Mouse (Mus musculus) gastrocnemius, postnatal 14 days (tissue): ENCODE measurements around the gene Rgs6. TPM values are rescaled to one million over a fixed set of nuclear protein-coding genes. Genes with fewer than 3 reads are reported as not detected.

Source experiments
- DNase-seq: peaks from one replicate; pipeline ENCODE4 v3.0.0; 2021; ENCODE audit warnings: mixed read lengths
- intact Hi-C: fragments of 180-260 bp; cut with DNase I; formaldehyde crosslinking; loops from one replicate; pipeline ENCODE4 v1.15.1; 2025; ENCODE audit warnings: low total_unique reads
- total RNA-seq, 2 experiments: library from RNA; stranded (reverse); gene quantifications; 2 replicates each; pipeline ENCODE4 v1.2.3; 2021

Rgs6 gene
- total RNA-seq, 2 experiments from 2014 or later = 1.6 to 2.6 TPM

- DNase-seq = no peak
- intact Hi-C loops = no loop called here
Observed at GRCm38 (mm10) chr12:83099920-83100319, 511.8 kb downstream of the Rgs6 start.

- intact Hi-C loops = no loop called here
- peak; percentile 71 for DNase-seq
Observed at GRCm38 (mm10) chr12:83100413-83100812, 512.3 kb downstream of the Rgs6 start.

DNA sequence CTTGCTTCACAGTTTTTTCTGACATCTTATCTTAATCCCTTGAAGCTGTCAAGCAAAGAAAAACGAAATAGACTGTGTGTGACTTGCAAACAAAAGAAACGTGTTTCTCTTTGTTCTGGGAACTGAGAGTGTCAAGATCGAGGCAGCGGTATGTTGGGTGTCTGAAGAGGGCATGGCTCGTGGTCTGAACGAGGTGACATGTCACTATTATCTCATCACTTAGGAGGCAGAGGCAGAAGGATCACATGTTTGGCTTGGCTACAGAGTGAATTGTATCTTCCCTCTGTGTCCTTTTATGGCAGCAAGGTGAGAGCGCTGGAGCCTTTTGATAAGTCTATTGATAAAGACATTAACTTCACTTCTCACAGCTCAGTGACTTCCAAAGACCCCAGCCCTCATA, 512.8 kb downstream of the Rgs6 start:
- intact Hi-C loops = no loop called here
- DNase-seq = no peak

DNA sequence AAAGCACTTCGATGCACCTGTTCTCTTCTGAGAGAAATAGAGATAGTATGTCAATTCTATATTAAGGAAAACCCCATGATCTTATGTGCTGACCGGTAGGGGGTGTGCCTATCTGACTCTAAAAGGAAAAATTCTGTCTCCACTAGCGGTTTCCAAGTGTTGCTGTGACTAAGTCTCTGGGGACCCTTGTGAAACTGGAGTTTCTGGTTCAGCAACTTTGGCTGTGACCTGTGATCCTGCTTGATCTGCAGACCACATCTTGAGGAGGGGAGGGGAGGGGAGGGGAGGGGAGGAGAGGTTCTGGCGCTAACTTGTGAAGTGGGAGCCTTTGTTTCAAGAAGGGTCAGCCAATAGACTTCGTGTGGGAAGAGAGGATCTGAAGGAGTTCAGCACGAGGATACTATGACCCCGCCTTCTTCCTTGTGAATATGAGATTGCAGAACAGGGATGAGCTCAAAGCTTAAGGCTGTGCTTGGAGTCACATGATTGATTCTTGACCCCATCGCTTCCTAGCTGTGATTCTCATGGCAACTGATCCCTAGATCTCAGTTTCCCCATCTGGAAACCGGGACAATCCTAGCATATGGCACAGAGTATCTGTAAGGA, 517.5 kb downstream of the Rgs6 start:
- no peak for DNase-seq
- intact Hi-C loops = no loop called here

GRCm38 (mm10) chr12:83106120-83106517, 518.0 kb downstream of the Rgs6 start:
- DNase-seq = no peak
- intact Hi-C loops = no loop called here

GRCm38 (mm10) chr12:83109486-83109885, 521.4 kb downstream of the Rgs6 start:
- intact Hi-C loops = no loop called here
- no peak for DNase-seq

GRCm38 (mm10) chr12:83109891-83110630, 522.0 kb downstream of the Rgs6 start:
- intact Hi-C loops = loop anchor here (10.0 kb wide), 1 partner anchor 195 kb away; no protein-coding TSS in a partner anchor
- no peak for DNase-seq

- intact Hi-C loops = loop anchor here (10.0 kb wide), 1 partner anchor 194 kb away; no protein-coding TSS in a partner anchor
Observed at GRCm38 (mm10) chr12:83110711-83111110, 522.6 kb downstream of the Rgs6 start.

GRCm38 (mm10) chr12:83112283-83112682, 524.2 kb downstream of the Rgs6 start:
- DNase-seq = no peak
- intact Hi-C loops = loop anchor here (10.0 kb wide), 1 partner anchor 193 kb away; no protein-coding TSS in a partner anchor

More at GRCm38 (mm10) chr12:83110711-83111110, 522.6 kb downstream of the Rgs6 start:
- DNase-seq = no peak

DNA sequence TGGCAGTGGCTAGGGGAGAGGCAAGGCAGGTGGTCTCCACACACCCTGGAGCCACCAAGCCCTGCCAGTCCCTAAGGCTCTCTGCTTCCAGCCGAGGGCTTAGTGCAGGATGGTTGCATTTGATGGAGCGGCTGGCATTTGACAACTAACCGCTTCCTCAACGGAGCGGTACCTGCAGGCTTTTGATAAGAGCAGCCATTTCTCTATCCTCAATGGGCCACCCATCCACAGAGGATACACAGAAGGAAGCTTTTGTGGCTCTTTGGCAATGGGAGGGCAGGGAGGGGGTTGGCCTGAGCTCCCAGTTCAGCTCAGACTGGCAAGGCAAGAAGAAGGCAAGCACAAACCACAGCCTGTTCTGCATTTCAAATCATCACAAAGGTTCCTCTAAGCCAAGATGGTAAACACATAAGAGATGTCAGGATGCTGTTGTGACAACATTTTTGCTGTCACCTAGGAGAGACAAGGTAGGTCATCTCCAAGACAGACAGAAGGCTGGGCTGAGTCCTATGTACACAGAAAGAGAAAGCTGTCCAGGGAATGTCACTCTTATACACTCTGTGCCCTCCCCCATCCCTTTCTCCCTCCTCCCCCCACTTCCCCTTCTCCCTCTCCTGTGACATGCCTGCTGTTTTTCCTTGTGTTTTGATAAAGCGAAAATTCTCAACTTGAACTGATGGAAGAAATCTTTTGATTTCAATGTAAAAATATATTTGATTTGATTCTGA, 525.0 kb downstream of the Rgs6 start:
- intact Hi-C loops = loop anchor here (10.0 kb wide), 1 partner anchor 192 kb away; no protein-coding TSS in a partner anchor
- DNase-seq = no peak

GRCm38 (mm10) chr12:83113971-83114370, 525.9 kb downstream of the Rgs6 start:
- intact Hi-C loops = loop anchor here (2.0 to 10.0 kb wide), 2 partner anchors 191 to 389 kb away; no protein-coding TSS in a partner anchor

DNA sequence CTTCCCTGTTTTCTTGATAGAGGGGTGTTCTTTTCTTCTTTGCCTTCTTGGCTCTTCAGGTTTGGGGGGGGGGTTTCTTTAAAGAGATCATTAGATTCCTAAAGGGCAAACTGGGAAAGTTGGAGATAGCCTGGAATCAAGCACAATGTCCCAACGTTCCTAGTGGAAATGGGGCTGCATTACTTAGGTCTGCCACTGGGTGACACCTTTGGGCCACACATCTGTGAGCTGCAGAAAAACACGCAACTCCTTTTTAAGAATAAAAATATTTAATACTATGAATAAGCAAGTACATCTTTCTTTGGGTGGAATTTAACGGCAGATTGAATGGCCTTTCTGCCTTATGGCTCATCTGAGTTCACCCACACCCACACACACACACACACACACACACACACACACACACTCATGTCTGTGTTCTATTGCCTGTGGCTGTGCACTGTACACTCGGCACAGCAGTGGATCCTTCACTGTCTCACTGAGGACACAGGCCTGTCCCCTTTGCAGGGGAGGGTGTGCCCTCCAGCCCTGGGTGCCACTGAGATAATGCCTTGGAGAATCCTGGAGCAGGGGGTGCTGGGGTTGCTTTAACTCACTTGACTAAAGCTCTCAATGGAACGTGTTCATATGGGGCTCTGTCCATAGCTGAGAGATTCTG, 526.4 kb downstream of the Rgs6 start:
- peak; percentile 62 for DNase-seq
- intact Hi-C loops = loop anchor here (2.0 to 10.0 kb wide), 2 partner anchors 190 to 388 kb away; no protein-coding TSS in a partner anchor

More at GRCm38 (mm10) chr12:83113971-83114370, 525.9 kb downstream of the Rgs6 start:
- no peak for DNase-seq

DNA sequence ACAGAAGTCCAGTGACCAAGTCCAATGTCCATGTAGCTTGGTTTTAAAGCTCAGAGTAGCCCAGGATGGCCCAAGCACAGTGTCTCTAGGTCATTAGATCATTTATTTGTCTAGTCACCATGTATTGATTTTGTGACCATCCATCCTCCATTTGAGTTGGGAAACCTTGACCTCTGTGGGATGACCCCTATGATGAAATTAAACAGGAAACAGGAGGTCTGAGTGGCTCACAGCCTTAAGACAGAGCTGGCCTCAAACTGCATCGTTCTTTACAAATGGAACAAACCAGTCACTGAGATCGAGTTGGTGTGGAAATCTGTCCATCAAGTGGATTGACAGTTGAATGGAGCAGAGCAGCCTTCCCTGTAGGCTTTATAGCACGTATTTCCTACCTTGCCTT, 536.0 kb downstream of the Rgs6 start:
- intact Hi-C loops = no loop called here
- no peak for DNase-seq

DNA sequence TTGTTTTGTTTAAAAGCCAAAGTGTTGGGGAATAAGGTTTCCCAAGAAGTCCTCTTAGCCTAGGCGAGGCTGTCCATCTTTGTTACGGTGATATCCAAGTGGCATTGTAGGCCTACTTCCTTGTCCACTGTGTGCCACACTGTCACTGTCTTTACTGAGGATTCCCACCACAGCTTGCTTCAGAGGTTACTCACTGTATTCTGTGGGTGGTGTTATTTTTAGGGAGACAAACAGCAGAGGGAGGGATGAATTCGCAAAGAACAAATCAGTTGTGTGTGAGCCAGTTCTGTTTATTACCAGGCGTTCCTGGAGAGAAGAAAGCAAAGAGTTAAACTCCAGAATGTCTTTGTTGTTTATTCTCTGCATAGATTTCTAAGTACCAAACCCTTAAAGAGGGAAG, 537.2 kb downstream of the Rgs6 start:
- intact Hi-C loops = no loop called here
- no peak for DNase-seq

- intact Hi-C loops = no loop called here
Observed at GRCm38 (mm10) chr12:83126923-83127322, 538.8 kb downstream of the Rgs6 start.

DNA sequence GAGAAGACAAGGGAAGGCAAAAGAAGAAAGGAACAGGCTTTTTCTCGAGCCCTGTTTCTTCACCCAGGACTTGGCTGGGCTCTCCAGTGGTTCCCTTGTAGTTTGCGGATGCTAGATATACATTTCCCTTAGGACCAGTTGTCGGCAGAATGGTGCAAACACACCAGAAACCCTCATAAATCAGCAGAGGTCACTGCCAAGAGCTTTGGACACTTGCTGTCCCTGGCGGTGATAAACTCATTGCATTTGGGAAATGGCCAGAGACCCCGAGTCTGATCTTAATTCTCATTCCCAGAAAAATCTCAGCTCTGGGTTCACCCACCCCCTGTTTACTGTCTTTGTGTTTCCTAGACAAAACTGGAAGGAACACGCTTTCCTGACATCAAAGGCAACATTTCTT, 539.9 kb downstream of the Rgs6 start:
- no peak for DNase-seq
- intact Hi-C loops = no loop called here

More at GRCm38 (mm10) chr12:83126923-83127322, 538.8 kb downstream of the Rgs6 start:
- no peak for DNase-seq

DNA sequence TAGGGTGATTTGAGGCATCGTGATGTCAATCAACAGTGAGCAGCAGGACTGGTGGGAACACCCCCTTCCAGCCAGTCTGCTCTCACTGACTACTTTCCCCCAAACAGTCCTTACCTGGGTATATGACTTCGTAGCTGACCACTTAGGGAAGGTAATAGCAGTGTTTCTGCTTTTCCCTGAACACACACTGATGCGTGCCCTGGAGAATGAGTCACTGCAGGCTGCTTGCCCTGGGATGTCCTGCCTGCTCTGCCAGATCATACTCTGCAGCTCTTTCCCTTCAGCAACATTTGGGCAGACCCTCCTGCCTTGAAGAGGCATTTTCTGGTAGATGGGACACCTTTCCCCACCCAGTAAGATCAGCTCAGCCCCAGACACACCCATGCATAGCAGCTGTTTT, 540.5 kb downstream of the Rgs6 start:
- no peak for DNase-seq
- intact Hi-C loops = no loop called here

- DNase-seq = no peak
- intact Hi-C loops = no loop called here
Observed at GRCm38 (mm10) chr12:83131405-83131804, 543.3 kb downstream of the Rgs6 start.

- intact Hi-C loops = no loop called here
- peak; percentile 61 for DNase-seq
Observed at GRCm38 (mm10) chr12:83133827-83134226, 545.7 kb downstream of the Rgs6 start.

- DNase-seq = no peak
- intact Hi-C loops = no loop called here
Observed at GRCm38 (mm10) chr12:83136031-83136430, 547.9 kb downstream of the Rgs6 start.
